Mouse (Mus musculus) cortical plate, adult 2 months (tissue): ENCODE measurements around the gene Lrrc56.

ENCODE experiments used
- CTCF ChIP-seq: fragments of 200-500 bp; IDR thresholded peaks from 2 replicates; pipeline ENCODE4 v1.5.1; 2011; ENCODE audit warnings: mild to moderate bottlenecking, control low read depth, low read length; ENCODE audit not compliant: insufficient read depth; ENCODE audit errors: extremely low read depth
- POLR2A ChIP-seq: fragments of 200-500 bp; IDR thresholded peaks from 2 replicates; pipeline ENCODE4 v1.6.1; 2011; ENCODE audit warnings: mild to moderate bottlenecking, low read length, control low read depth; ENCODE audit not compliant: insufficient read depth; ENCODE audit errors: extremely low read depth

GRCm38 (mm10) chr7:141209526-141209925, 15.6 kb downstream of the Lrrc56 start:
- TF ChIP-seq CTCF (no peak), POLR2A (no peak)
